Mouse (Mus musculus) layer of hippocampus, adult 2 months (tissue): ENCODE results near the gene Nobox. TPM values are rescaled to one million over a fixed set of nuclear protein-coding genes. Genes with fewer than 3 reads are reported as not detected.

Experiments used
- DNase-seq, 2 experiments: peaks; one replicate each; pipeline ENCODE4 v3.0.0; 2022; ENCODE audit warnings: low spot score in 2 of 2
- H3K27ac ChIP-seq: fragments of 200-600 bp; 2 replicates; pipeline ENCODE4 v1.8.1; 2022
- H3K4me3 ChIP-seq: fragments of 200-600 bp; 2 replicates; pipeline ENCODE4 v1.8.1; 2022; ENCODE audit warnings: mild to moderate bottlenecking
- CTCF ChIP-seq: fragments of 200-600 bp; conservative IDR thresholded peaks from 2 replicates; pipeline ENCODE4 v1.8.1; 2022; ENCODE audit warnings: antibody characterized with exemption, mild to moderate bottlenecking, moderate library complexity
- total RNA-seq, 2 experiments: library from RNA; stranded (reverse); gene quantifications; 2 replicates each; pipeline ENCODE4 v1.2.3; 2021

The Nobox gene
- total RNA-seq, 2 experiments from 2014 or later: not detected

DNA sequence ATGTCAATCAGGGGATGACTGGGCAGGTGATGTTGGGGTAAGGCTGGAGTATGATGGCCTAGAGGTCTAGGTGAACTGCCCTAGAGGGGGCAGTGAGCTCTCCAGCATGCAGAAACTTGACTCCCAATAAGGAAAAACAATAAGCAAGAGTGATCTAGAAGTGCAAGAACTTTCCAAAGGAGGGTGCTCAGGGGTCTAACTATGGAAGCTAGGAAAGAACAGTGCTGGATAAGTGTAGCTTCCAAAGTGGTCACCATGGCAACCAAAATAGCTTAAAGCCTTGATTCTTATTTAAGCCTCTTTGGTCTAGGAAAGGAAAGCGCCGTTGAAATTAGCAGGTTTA is 11.9 kb downstream of the Nobox start:
- no peak overlapping the region for H3K27ac ChIP-seq
- no peak overlapping the region for H3K4me3 ChIP-seq
- DNase-seq: no peak
- no peak for TF ChIP-seq CTCF

DNA sequence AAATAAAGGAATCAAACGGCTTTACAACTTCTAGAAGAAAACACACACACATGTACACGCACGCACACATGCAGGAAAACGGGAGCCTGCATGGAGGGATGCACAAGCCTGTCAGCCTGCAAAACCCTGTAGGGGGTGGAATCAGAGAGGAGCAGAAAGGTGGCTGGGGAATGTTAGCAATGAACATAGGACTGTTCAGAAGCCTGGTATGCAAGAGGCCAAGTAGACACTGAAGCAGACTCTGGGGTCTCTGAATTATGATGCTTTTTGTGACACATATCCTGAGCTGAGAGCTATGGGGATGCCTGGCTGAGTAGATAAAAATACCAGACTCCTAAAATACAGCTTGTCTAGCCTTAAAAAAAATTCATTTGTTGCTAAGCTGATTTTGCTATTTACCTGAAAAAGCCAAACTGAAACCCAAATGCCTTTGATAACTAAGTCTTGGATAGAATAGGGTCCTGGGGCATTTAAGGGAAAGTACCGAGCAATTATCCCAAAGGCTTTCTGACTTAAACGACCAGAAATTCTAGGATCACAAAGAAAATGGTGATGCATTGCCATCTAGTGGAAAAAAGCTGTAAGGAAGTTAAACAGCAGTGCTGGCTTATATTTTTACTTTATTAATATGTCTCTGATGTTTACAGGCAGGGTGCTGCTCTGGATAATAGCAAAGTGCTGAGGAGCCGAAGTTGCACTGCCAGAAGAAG is 12.4 kb downstream of the Nobox start:
- peak; percentile 51 to 54 for DNase-seq
- Histone ChIP-seq H3K27ac (peak overlapping the region; percentile 19; the same call in 1 of the 2 replicates), H3K4me3 (no peak overlapping the region)
- TF ChIP-seq CTCF: peak; percentile 90

DNA sequence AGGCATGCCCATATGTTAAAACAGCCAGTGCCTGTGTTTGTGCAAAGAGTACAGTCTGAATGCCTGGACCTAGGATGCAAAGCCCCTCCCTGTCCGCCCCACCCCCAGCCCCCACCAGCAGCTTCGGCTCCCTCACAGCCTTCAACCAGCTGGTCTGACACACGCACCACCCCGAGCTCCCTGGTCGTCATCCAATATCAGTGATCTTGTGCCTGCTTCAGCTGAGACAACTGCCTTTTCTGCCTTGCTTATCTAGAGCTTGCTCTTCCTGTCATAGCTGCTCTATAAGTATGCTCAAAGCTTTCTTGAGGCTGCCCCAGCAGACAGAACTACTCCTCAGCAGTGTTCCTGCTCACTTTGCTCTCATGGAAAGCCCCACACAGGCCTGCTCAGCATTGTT is 13.4 kb downstream of the Nobox start:
- DNase-seq: no peak
- Histone ChIP-seq H3K4me3 (no peak overlapping the region), H3K27ac (peak overlapping the region; percentile 19; the same call in 1 of the 2 replicates)
- no peak for TF ChIP-seq CTCF

DNA sequence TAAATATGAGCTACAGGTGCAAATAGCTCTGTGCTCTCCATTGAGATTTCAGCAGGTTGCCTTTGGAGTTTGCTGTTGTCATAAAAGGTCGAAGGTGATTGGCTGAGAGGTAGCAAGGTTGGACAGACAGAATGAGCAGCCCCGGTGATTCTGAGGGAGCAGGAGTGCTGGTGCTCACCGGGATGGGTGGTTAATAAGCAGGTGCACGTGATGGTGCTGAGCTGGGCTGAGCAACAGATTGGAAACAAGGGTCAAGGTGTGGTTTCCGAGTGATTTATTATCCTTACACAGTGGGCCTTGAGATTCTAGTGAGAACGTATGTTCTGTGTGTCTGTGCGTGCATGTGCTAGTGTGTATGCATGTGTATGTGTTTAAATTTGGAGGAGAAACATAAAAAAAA is 16.2 kb downstream of the Nobox start:
- no peak for TF ChIP-seq CTCF
- Histone ChIP-seq H3K27ac (no peak overlapping the region), H3K4me3 (no peak overlapping the region)
- no peak for DNase-seq

DNA sequence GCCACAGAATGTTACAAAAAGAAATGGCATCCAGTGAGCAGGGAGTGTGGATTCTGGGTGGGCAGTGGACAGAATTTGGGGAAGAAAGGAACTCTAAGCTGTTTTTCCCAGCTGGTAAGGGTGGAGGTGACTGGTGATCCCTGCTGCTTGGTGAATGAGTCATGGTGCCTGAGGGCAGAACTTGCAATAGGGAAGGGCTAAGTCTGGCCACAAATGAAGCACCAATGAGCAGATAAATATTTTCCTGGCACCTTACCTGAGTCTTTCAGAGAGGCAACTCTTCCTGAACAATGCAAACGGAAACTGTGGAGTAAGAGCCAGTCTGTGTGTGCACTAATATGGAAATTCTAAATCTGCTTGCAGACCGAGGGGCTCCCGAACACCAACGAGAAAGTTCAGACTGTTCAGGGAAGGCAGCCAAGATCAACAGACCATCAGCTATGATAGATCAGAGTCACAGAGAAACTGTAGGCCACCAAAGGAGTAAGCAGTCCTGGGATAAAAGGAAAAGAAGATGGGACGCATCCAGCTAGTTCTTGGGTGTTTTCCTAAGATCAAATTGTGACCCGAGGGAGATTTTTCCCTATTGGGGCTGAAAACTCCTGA is 16.8 kb downstream of the Nobox start:
- no peak for DNase-seq
- Histone ChIP-seq H3K4me3 (no peak overlapping the region), H3K27ac (no peak overlapping the region)
- no peak for TF ChIP-seq CTCF

DNA sequence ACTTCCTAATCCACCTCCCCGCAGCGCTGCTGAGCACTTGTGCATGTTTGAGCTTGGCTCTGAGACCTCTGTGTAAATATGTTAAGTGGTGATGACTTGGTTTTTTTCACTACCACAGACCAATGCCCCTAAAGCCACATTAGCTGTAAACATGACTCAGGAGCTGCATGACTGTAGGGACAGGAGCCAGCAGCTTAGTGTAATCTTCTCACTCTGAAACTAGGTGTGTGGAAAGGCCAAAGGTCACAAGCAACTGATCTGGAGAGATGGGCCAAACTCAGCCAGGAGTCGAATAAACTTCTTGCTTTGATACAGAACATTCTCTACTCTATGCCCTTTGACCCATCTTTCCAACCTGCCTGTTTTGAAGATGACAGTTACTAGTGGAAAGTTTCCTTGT is 17.3 kb downstream of the Nobox start:
- no peak for TF ChIP-seq CTCF
- no peak overlapping the region for H3K27ac ChIP-seq
- no peak for DNase-seq
- no peak overlapping the region for H3K4me3 ChIP-seq

DNA sequence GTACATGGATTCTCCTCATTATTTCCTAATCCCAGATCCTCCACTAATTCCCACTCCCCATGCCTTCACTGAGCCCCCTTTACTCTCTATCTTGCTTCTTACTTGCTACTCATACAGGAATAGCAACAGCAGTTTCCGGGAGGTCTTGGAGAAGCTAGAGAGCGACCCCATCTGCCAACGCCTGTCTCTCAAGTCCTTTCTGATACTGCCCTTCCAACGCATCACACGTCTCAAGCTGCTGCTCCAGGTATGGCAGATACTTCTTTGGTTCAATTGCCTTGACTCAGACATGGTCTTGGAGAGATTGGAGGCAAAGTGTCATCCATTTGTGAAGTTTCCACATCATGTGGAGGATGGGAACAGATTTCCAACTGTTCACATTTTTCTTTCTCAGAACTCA is 28.9 kb downstream of the Nobox start:
- no peak for DNase-seq
- no peak for TF ChIP-seq CTCF
- no peak overlapping the region for H3K27ac ChIP-seq
- H3K4me3 ChIP-seq: no peak overlapping the region

DNA sequence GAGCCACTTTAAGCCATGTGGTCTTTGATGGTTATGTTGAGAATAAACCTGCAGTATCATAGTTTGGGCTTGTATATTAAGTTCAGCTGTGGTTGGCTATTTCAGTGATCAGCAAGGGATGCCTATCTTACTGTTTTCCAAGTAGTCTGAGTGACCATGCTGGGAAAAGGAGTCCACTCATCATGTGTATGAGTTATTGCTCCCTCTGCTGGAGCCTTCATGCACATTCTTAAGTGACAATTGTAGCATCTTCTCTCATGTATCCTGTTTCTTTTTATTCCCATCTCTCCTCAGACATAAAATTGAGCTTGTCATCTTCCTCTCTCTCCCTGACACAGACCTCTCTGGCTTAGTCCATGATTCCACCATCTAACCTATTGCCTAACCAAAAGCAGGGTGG is 31.1 kb downstream of the Nobox start:
- no peak for DNase-seq
- TF ChIP-seq CTCF: peak; percentile 73
- H3K27ac ChIP-seq: no peak overlapping the region
- no peak overlapping the region for H3K4me3 ChIP-seq

DNA sequence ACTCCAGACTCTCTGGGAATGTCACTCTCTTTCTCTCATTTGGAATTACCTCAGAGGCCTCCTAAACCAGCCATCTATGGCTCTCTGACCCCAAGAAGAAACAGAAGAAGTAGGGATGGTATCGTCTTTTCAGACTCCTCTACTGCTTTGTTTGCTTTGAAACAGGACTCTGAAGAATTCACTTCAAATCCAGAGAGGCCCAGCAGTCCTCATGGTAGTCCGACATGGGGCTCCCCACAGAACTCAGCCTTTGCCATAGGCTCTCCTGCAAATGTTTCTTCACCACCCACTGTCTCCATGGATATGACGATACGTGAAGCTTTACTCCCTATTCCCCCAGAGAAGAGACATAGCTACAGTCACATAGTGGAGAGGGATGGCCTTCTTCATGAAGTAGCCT is 35.2 kb downstream of the Nobox start:
- H3K4me3 ChIP-seq: no peak overlapping the region
- H3K27ac ChIP-seq: no peak overlapping the region
- TF ChIP-seq CTCF: no peak
- no peak for DNase-seq

DNA sequence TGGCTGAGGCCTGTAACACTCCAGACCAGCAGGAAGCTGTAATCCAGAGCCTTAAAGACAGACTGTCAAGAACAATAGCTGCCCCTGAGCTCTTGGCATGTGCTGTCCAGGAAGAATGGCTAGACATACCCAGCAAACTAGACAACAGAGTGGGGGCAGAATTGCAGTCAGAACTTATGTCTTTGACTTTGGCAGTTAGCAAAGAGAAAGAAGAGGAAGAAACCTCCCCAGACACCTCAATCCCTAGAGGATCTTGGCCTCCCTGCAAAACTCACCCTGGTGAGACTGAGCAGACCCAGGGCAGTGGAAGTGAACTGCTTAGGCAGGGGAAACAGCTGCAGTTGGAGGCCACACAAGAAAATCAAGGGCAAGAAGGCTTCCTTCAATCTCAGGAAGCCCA is 36.8 kb downstream of the Nobox start:
- Histone ChIP-seq H3K27ac (no peak overlapping the region), H3K4me3 (no peak overlapping the region)
- DNase-seq: no peak
- TF ChIP-seq CTCF: no peak

DNA sequence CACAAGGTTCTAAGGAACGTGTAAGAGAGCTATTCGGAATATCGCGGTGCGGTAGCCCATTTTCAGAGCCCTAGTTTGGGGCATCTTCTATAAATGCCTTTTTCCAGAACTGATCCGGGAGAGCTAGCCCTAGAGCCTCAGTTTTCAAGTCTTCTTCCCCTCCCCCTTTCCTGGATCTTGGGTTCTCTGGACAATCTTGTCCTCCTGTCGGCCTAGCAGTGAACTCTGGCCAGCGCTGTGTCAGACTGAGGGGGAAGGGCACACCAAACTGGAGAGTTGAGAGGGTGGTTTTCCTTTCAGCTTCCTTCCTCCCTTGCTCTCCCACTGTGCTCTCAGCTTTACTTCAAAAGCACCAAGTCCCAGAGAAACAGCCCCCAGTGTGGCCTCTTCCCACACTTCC is 43.0 kb downstream of the Nobox start:
- Histone ChIP-seq H3K4me3 (peak overlapping the region; percentile 41), H3K27ac (peak overlapping the region; percentile 47; the same call in 1 of the 2 replicates)
- DNase-seq: no peak
- peak; percentile 27; the same call in 1 of the 2 replicates for TF ChIP-seq CTCF

DNA sequence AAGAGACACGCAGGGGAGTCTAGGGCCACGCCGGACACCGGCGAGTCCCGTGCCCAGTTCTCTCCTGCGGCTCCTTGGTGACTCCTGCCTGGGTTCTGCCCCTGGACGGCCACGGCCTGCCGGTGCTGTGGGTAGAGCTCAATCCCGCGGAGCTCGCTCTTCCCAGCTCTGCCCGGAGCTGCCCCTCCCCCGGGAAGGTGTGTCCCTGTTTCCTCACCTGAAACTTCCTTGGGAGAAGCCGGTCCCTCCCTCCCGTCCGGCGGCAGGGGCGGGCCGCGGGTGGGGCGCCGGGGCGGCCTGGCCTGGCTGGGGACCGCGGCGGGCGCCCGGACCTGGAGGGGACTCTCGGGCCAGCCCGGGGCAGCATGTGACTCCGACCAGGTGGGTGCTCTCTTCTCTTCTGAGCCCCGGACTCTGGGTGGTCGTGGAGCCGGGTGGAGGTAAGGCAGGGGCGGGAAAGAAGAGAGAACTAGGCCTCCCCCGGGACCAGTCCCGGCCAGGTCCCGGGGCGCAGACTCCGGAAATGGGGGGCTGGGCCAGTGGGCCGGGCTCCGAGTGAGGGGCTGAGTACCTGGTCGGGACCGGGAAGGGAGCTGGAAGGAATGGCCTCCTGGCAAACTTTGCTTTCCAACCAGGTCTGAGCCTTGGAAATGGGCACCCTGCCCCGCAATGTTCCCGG is 43.9 kb downstream of the Nobox start, which contains the start of gene Arhgef5:
Gene Arhgef5 (plus strand): TSS at position 220 of the 679 bp plus-strand sequence.
- Histone ChIP-seq H3K27ac (peak within 1 kb of the TSS; percentile 47), H3K4me3 (peak within 1 kb of the TSS; percentile 41)
- no peak for TF ChIP-seq CTCF
- no peak for DNase-seq

DNA sequence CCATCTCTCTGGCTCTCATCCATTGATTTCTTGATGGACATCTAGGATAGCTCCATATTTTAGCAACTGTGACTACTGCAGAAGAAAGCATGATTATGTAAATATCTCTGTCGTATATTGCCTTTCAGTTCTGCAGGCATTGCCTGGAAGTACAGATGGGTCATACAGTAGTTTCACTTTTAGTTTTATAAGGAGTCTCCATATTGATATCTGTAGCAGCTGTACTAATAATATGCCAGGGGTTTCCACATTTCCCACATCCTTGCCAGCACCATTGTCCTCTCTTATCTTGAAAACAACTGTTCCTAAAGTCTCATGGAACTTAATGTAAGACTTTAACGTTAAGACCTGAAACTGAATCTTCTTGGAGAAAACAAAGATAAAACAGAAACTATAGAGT is 48.6 kb downstream of the Nobox start:
- no peak for DNase-seq
- Histone ChIP-seq H3K27ac (no peak overlapping the region), H3K4me3 (no peak overlapping the region)
- no peak for TF ChIP-seq CTCF
